Mouse (Mus musculus) skeletal muscle tissue, adult 2 months (tissue): Measurements from ENCODE around the gene Rsad2.

Experiments used
- DNase-seq: peaks from one replicate; pipeline ENCODE4 v3.0.0-alpha.2; 2012; ENCODE audit warnings: low read depth, low spot score

Rsad2 gene

GRCm38 (mm10) chr12:26401696-26402470 lies 54.4 kb downstream of the Rsad2 start:
- DNase-seq = no peak

GRCm38 (mm10) chr12:26401254-26401653 lies 55.0 kb downstream of the Rsad2 start:
- no peak for DNase-seq

GRCm38 (mm10) chr12:26400762-26401161 lies 55.5 kb downstream of the Rsad2 start:
- DNase-seq = no peak

- DNase-seq = no peak
Measured at GRCm38 (mm10) chr12:26399391-26399790, 56.9 kb downstream of the Rsad2 start.

GRCm38 (mm10) chr12:26398597-26398996 lies 57.7 kb downstream of the Rsad2 start:
- no peak for DNase-seq

- DNase-seq = no peak
Measured at GRCm38 (mm10) chr12:26394485-26395470, 61.5 kb downstream of the Rsad2 start.

GRCm38 (mm10) chr12:26393291-26393690 lies 63.0 kb downstream of the Rsad2 start:
- DNase-seq = no peak
